Mouse (Mus musculus) Patski (cell line): ENCODE measurements around the gene Afmid. TPM values are rescaled to one million over a fixed set of nuclear protein-coding genes. Genes with fewer than 3 reads are reported as not detected.
"Not testable (repeated sequence)": the region's sequence is repeated elsewhere in the genome, so short reads cannot be mapped to it uniquely, and the experiment has no call there.

ENCODE experiments used
- ATAC-seq: fragments of 100-300 bp; one replicate; pipeline ENCODE4 v1.8.0; 2021
- CTCF ChIA-PET: fragments of 350-600 bp; sonication (Branson Sonifier 250); formaldehyde crosslinking; loops from one replicate; lab custom pipeline; 2022; ENCODE audit warnings: inconsistent platforms; lab: Charles Lee
- POLR2A ChIA-PET: fragments of 350-600 bp; sonication (Branson Sonifier 250); formaldehyde crosslinking; loops from one replicate; lab custom pipeline; 2022; ENCODE audit warnings: antibody characterized with exemption, inconsistent platforms; lab: Charles Lee
- DNase-seq: peaks from one replicate; pipeline ENCODE4 v3.0.0-alpha.2; 2011; ENCODE audit warnings: low read depth, low spot score
- H3K27me3 ChIP-seq: fragments of 371-371 bp; one replicate; pipeline ENCODE4 v1.5.1; 2021
- CTCF ChIP-seq: fragments of 100-300 bp; IDR thresholded peaks from one replicate; pipeline ENCODE4 v1.5.1; 2021
- in situ Hi-C: fragments of 300-500 bp; cut with MboI; formaldehyde crosslinking; loops from 3 replicates; pipeline ENCODE4 v1.11.1; 2018; ENCODE audit warnings: low pct_unique_long_range_greater_than_20kb, mixed read lengths
- polyA plus RNA-seq: library from polyadenylated mRNA; unstranded; gene quantifications from one replicate; pipeline ENCODE4 v1.2.3, GENCODE M21; 2021

Gene Afmid
- polyA plus RNA-seq, 1 experiment from 2014 or later, result 9.1 TPM

DNA sequence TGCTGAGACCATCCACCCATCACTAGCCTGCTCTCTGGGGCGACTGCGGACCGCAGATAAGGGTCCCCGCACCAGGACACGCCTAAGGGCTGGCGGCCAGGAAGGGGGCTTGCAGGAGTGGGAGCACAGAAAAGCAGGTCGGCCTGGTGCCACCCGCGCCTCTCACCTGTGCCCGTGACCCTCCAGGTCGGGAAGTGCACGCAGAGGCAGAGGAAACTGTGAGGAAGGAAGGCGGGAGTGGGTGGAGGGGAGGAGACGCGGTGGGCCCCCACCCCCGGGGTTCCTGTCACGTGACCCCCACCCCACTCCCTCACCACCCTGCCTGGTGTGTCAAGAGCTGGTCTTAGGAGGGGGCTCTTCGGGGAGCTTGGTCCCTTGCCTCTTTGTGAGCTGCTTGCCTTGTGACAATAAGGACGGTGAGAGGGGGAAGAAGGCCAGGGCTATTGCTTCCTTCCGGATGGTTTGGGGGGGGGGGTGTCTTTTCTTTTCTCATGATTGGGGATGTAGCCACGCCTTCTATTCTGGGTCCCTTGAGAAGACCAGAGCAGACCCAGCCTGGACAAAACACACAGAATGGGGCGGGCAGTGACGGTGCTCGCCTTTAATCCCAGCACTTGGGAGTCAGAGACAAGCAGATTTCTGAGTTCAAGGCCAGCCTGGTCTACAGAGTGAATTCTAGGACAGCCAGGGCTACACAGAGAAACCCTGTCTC is 43.6 kb upstream of the Afmid start, which contains the start of the genes Tmc8 and Tmc6:
Gene Tmc8, plus strand, starts transcription at position 84 of the 712 bp plus-strand sequence.
Gene Tmc6, minus strand, starts transcription at position 206 of the 712 bp plus-strand sequence.
- no peaks in the 10 kb centered on the region for H3K27me3 ChIP-seq
- in situ Hi-C loops, result loop anchor here (10.0 kb wide), 1 partner anchor 397 kb away; no protein-coding TSS in a partner anchor
- ATAC-seq (no peak), DNase-seq (no peak)
- no peak for TF ChIP-seq CTCF
- CTCF ChIA-PET, result interaction anchor here (1.3 kb wide), 1 partner anchor 72 kb away, joined by 3 read pairs; no protein-coding TSS in a partner anchor
- POLR2A ChIA-PET, result interaction anchor here (0.6 kb wide), 1 partner anchor 724 kb away, joined by 4 read pairs; no protein-coding TSS in a partner anchor

- ChIA-PET CTCF (no interaction called here), POLR2A (no interaction called here)
- H3K27me3 ChIP-seq, result no peaks in the 10 kb centered on the region
- no peak for DNase-seq
- no peak for TF ChIP-seq CTCF
- in situ Hi-C loops, result loop anchor here (10.0 kb wide), 1 partner anchor 398 kb away; no protein-coding TSS in a partner anchor
- no peak for ATAC-seq
These were observed 43.1 kb upstream of the Afmid start for GRCm38 (mm10) chr11:117782705-117783034.

DNA sequence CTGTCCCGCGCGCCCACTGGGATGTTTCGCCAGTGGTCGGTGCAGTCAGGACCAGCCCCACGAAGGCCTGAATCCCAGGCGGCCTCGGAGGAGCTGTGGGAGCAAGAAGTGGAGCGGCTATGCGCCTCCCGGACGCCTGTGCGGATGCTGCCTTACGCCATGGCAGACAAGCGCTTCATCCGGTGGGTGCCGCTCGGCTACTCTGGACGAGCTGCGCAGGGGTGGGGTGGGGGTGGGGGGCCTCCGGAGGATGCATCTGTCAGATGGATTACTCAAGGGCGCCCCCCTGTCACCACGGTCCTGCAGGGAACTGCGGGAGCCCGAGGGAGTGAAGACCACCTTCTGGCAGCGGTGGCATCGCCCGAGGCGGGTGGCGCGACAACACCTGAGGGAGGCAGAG is 42.6 kb upstream of the Afmid start:
- POLR2A ChIA-PET, result no interaction called here
- no peaks in the 10 kb centered on the region for H3K27me3 ChIP-seq
- no peak for ATAC-seq
- TF ChIP-seq CTCF, result no peak
- CTCF ChIA-PET, result interaction anchor here (1.4 kb wide), 1 partner anchor 104 kb away, joined by 3 read pairs; no protein-coding TSS in a partner anchor
- no peak for DNase-seq
- in situ Hi-C loops, result loop anchor here (10.0 kb wide), 1 partner anchor 398 kb away; no protein-coding TSS in a partner anchor

- ATAC-seq (no peak), DNase-seq (no peak)
- CTCF ChIA-PET, result interaction anchor here (1.4 kb wide), 1 partner anchor 104 kb away, joined by 3 read pairs; no protein-coding TSS in a partner anchor
- POLR2A ChIA-PET, result no interaction called here
- H3K27me3 ChIP-seq, result no peaks in the 10 kb centered on the region
- TF ChIP-seq CTCF, result no peak
- in situ Hi-C loops, result loop anchor here (10.0 kb wide), 1 partner anchor 399 kb away; no protein-coding TSS in a partner anchor
These were observed 41.9 kb upstream of the Afmid start for GRCm38 (mm10) chr11:117783683-117784309.

DNA sequence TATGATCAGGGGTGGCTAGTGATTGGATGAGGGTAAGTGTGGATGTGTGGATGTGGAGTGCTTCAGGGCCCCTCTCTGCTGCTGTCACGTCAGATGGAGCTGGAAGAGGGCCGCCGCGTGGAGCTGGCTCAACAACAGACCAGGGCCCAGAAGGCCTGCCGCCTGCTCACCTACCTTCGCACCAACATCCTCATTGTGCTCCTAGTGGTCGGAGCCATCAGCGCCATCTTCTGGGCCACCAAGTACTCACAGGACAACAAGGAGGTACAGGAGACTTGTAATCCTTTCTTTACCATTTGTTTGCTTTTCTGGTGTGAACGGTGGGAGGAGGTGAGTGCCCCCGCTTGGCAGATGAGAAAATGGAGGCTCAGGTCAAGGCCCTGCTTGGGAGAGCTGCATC is 39.4 kb upstream of the Afmid start:
- TF ChIP-seq CTCF, result no peak
- DNase-seq (no peak), ATAC-seq (no peak)
- in situ Hi-C loops, result loop anchor here (5.0 to 10.0 kb wide), 2 partner anchors 79 to 401 kb away; no protein-coding TSS in a partner anchor
- CTCF ChIA-PET, result no interaction called here
- no peaks in the 10 kb centered on the region for H3K27me3 ChIP-seq
- POLR2A ChIA-PET, result interaction anchor here (1.0 kb wide), 1 partner anchor 39 kb away, joined by 3 read pairs; the partner anchor contains the start of genes Afmid and Tk1

DNA sequence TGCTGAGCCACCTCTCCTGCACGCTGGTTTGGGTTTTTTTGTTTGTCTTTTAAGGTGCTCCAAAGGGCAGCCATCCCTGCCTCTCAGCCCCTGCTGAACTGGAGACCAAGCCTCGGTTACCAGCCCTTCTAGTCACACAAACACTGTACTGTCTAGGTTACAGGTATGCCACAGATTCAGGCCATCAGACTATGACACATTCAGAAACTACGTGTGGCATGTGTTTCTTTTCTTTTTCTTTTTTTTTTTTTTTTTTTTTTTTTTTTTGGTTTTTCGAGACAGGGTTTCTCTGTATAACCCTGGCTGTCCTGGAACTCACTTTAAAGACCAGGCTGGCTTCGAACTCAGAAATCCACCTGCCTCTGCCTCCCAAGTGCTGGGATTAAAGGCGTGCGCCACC is 37.2 kb upstream of the Afmid start:
- H3K27me3 ChIP-seq, ATAC-seq, DNase-seq, POLR2A ChIA-PET: not testable (repeated sequence)
- CTCF ChIA-PET, result interaction anchor here (0.9 to 3.1 kb wide), 2 partner anchors 11 to 36 kb away, joined by 4 to 19 read pairs; no protein-coding TSS in a partner anchor
- in situ Hi-C loops, result loop anchor here (5.0 to 10.0 kb wide), 2 partner anchors 81 to 404 kb away; no protein-coding TSS in a partner anchor

- TF ChIP-seq CTCF, result peak; percentile 84
- ChIA-PET POLR2A (interaction anchor here (1.1 to 1.5 kb wide), 2 partner anchors 20 to 36 kb away, joined by 3 read pairs; partner anchors contain the start of genes Afmid and Tk1), CTCF (interaction anchor here (1.1 to 3.1 kb wide), 12 partner anchors 16 to 405 kb away, joined by 3 to 19 read pairs (median 5); partner anchors contain the start of genes Gm20708 and Syngr2)
- ATAC-seq, result peak; percentile 59
- in situ Hi-C loops, result no loop called here
- no peaks in the 10 kb centered on the region for H3K27me3 ChIP-seq
- DNase-seq, result no peak
These were observed 35.4 kb upstream of the Afmid start for GRCm38 (mm10) chr11:117790286-117790685.

- ChIA-PET CTCF (interaction anchor here (1.1 to 3.1 kb wide), 9 partner anchors 15 to 406 kb away, joined by 3 to 19 read pairs (median 5); no protein-coding TSS in a partner anchor), POLR2A (interaction anchor here (1.1 to 1.5 kb wide), 2 partner anchors 20 to 35 kb away, joined by 3 read pairs; partner anchors contain the start of genes Afmid and Tk1)
- ATAC-seq (peak; percentile 44), DNase-seq (no peak)
- H3K27me3 ChIP-seq, result no peaks in the 10 kb centered on the region
- in situ Hi-C loops, result no loop called here
- TF ChIP-seq CTCF, result no peak
These were observed 34.9 kb upstream of the Afmid start for GRCm38 (mm10) chr11:117790703-117791440.

- no peak for ATAC-seq
- POLR2A ChIA-PET, result no interaction called here
- CTCF ChIA-PET, result interaction anchor here (3.0 to 3.1 kb wide), 2 partner anchors 26 to 33 kb away, joined by 13 to 19 read pairs; no protein-coding TSS in a partner anchor
- in situ Hi-C loops, result no loop called here
- DNase-seq, result no peak
- no peak for TF ChIP-seq CTCF
- H3K27me3 ChIP-seq, result no peaks in the 10 kb centered on the region
These were observed 34.3 kb upstream of the Afmid start for GRCm38 (mm10) chr11:117791441-117791761.
